Mouse (Mus musculus) stomach, embryonic 14.5 days (tissue): ENCODE data around the gene Mcl1. TPM values are rescaled to one million over a fixed set of nuclear protein-coding genes. Genes with fewer than 3 reads are reported as not detected.
A peak's percentile ranks its signal among the peaks of the same experiment; 100 is the strongest.

Experiments
- ATAC-seq: fragments of 200-750 bp; cut with Nextera tagmentation; 2 replicates; pipeline ENCODE4 v1.8.0; 2017; ENCODE audit warnings: low read depth, moderate TSS enrichment; ENCODE audit not compliant: insufficient number of reproducible peaks, insufficient read depth, low FRiP score
- H3K27ac ChIP-seq: fragments of 300-500 bp; sonication (generic); 2 replicates; pipeline ENCODE4 v1.5.1; 2014; ENCODE audit warnings: mild to moderate bottlenecking, low read length, moderate library complexity, mixed read lengths
- H3K27me3 ChIP-seq: fragments of 300-500 bp; sonication (generic); 2 replicates; pipeline ENCODE4 v1.6.1; 2014; ENCODE audit warnings: low read length, control low read depth, mixed read lengths; ENCODE audit not compliant: control insufficient read depth, insufficient read depth
- H3K36me3 ChIP-seq: fragments of 300-500 bp; sonication (generic); 2 replicates; pipeline ENCODE4 v1.6.1; 2014; ENCODE audit warnings: mild to moderate bottlenecking, control low read depth, low read length, moderate library complexity, mixed read lengths; ENCODE audit not compliant: control insufficient read depth, insufficient read depth
- H3K4me1 ChIP-seq: fragments of 300-500 bp; sonication (generic); 2 replicates; pipeline ENCODE4 v1.6.1; 2014; ENCODE audit warnings: low read length, control low read depth, mixed read lengths; ENCODE audit not compliant: control insufficient read depth, insufficient read depth
- H3K4me2 ChIP-seq: fragments of 300-500 bp; sonication (generic); replicated peaks from 2 replicates; pipeline ENCODE4 v1.6.1; 2014; ENCODE audit warnings: low read depth, low read length, control low read depth
- H3K4me3 ChIP-seq: fragments of 300-500 bp; sonication (generic); 2 replicates; pipeline ENCODE4 v1.5.1; 2014; ENCODE audit warnings: low read depth, low read length, control low read depth
- H3K9ac ChIP-seq: fragments of 300-500 bp; sonication (generic); replicated peaks from 2 replicates; pipeline ENCODE4 v1.6.1; 2014; ENCODE audit warnings: low read depth, mild to moderate bottlenecking, control low read depth, low read length, moderate library complexity, mixed read lengths
- H3K9me3 ChIP-seq: fragments of 300-500 bp; sonication (generic); 2 replicates; pipeline ENCODE4 v1.6.1; 2016; ENCODE audit warnings: low read depth, low read length, control low read depth; ENCODE audit not compliant: control insufficient read depth
- WGBS: fragments of 180-500 bp; shearing (Covaris S2); extraction: QIAGEN DNeasy Blood & Tissue Kit; methylation state at CpG from one replicate; pipeline ENCODE4 v1.1.7; 2014; 5-methylcytosine and 5-hydroxymethylcytosine counted together
- polyA plus RNA-seq: library from polyadenylated mRNA; unstranded; fragments of >200 nt; fragmentation: Nextera tagmentation; extraction: Ambion mirVana; gene quantifications from 2 replicates; pipeline ENCODE4 v1.2.1, GENCODE M21; 2014

Mcl1 gene
- polyA plus RNA-seq, 1 experiment from 2014 or later: 47.0 TPM

DNA sequence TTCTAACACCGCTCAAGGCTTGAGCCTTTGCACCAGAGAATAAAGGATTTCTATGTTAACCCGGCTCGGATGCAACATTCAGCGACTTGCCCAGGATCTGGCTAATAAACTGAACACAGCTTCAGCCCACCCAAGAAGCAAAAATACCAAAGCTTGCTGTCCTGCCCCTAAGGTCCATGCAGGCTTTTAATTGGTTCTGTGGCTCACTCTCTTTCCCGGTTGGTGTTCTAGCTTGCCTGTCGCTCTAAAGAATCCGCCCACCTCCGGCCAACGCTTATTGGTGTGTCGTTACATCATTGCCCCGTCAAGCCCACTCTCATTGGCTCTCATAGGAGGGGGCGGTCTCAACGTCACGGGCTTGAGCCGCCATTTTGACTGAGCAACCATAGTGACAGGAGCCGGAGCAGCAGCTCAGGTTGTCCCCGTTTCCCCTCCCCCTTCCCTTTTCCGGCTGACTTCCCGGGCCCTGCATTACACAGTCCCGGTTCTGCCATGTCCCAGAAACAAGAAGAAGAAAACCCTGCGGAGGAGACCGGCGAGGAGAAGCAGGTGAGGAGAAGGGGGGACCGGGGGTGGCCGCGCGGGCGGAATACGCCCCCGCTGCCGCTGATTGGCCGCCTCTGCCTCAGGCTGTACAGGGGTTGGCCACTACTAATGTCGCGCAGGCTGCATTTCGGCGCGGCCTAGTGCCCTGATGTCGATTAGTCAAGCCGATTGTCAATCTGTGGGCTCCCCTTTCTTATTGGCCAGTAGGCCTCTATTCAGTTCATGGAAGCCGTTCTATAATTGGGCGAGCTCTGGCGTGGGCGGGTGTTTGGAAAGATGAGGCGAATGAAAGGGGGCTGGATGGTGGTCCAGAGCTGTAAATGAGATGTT is 33.7 kb upstream of the Mcl1 start, which contains the start of gene Ensa:
Gene Ensa, plus strand, starts transcription at position 366 of the 876 bp plus-strand sequence.
- under 1% methylated on average over 44 of the region's 44 CpGs for WGBS
- H3K4me3 ChIP-seq: peak within 1 kb of the TSS; percentile 57
- ATAC-seq: peak; percentile 98
- peak within 1 kb of the TSS; percentile 70 for H3K4me2 ChIP-seq
- peak within 1 kb of the TSS; percentile 40; the same call in 1 of the 2 replicates for H3K9ac ChIP-seq
- no peaks in the 10 kb centered on the region for H3K9me3 ChIP-seq
- H3K27ac ChIP-seq: peak within 1 kb of the TSS; percentile 76
- peaks cover 32% of the 10 kb centered on the region for H3K36me3 ChIP-seq
- peaks cover 5% of the 10 kb centered on the region; the same call in 1 of the 2 replicates for H3K4me1 ChIP-seq
- no peaks in the 10 kb centered on the region for H3K27me3 ChIP-seq

DNA sequence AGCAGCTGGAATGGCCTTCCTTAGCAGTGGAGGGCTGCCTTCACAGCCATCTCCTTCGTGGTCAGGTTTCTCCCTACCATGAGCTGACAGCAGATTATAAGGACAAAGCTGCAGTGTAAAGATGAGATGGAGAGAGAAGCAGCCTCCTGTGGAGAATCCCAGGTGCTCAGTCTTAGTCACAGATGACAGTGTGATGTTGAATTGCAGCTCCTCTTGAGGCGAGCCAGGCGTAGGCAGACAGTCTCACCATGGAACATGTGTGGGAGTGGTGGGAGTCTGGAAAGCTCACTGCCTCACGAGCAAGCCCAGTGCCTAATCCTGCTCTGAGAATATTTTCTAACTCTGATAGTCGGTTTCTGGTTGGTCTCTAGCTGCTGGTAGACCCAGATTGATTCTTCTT is 30.8 kb upstream of the Mcl1 start:
- no peak for ATAC-seq
- Histone ChIP-seq H3K36me3 (peaks cover 57% of the 10 kb centered on the region), H3K9ac (no peak overlapping the region), H3K27ac (no peak overlapping the region), H3K4me2 (no peak overlapping the region), H3K4me1 (peaks cover 5% of the 10 kb centered on the region; the same call in 1 of the 2 replicates), H3K4me3 (no peak overlapping the region), H3K9me3 (no peaks in the 10 kb centered on the region), H3K27me3 (no peaks in the 10 kb centered on the region)
- WGBS: 84% methylated on average over 5 of the region's 5 CpGs

- Histone ChIP-seq H3K36me3 (peaks cover 70% of the 10 kb centered on the region), H3K4me2 (no peak overlapping the region), H3K9me3 (no peaks in the 10 kb centered on the region), H3K27me3 (no peaks in the 10 kb centered on the region), H3K27ac (no peak overlapping the region), H3K9ac (no peak overlapping the region), H3K4me3 (no peak overlapping the region), H3K4me1 (0 out of 2 replicates have a peak, but pooled peaks cover 2% of the 10 kb centered on the region)
- no peak for ATAC-seq
- WGBS: 82% methylated on average over 4 of the region's 4 CpGs
These were observed 28.8 kb upstream of the Mcl1 start for GRCm38 (mm10) chr3:95629755-95630154.

DNA sequence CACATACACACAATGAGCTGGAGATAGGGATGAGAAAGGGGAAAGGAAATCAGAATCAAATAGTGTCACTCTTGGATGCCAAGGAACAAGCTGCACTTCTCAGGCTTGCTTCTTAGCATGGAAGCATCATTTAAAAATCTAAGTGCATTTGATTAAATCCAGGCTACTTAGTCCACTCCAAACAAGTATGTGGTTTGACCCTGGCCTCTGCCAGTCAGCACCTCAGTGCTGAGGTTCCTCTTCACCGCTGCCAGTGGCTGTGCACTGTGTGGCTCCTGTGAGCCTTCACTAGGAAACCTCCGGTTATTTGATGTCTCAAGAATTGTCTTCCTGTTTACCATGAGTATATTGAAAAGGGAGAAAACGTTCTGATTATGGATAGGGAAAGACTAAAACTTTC is 27.7 kb upstream of the Mcl1 start:
- no peak overlapping the region for H3K4me3 ChIP-seq
- H3K4me2 ChIP-seq: no peak overlapping the region
- WGBS: 78% methylated on average over 3 of the region's 3 CpGs
- 0 out of 2 replicates have a peak, but pooled peaks cover 2% of the 10 kb centered on the region for H3K4me1 ChIP-seq
- no peaks in the 10 kb centered on the region for H3K9me3 ChIP-seq
- no peak overlapping the region for H3K27ac ChIP-seq
- H3K27me3 ChIP-seq: no peaks in the 10 kb centered on the region
- peaks cover 78% of the 10 kb centered on the region for H3K36me3 ChIP-seq
- no peak for ATAC-seq
- H3K9ac ChIP-seq: no peak overlapping the region

DNA sequence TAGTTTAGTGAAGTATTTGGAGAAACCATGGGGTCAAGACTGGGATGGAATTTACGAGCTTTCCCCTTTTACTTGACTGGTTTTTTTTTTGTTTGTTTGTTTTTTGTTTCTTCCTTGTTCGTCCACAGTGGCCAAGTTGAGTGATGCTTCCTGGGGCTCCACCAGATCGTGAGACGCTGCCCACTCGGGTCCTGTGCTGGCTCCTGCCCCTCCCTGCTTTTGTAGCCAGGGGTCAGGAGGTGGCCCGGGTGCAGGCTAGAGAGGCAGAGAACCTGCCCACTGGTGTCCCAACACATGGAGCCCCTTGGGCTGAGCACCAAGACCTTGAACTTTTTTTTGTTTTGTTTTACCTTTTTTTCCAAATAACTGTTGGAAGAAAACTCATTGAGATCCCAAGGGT is 27.3 kb upstream of the Mcl1 start:
- H3K4me1 ChIP-seq: no peaks in the 10 kb centered on the region
- no peak overlapping the region for H3K4me3 ChIP-seq
- no peak overlapping the region for H3K9ac ChIP-seq
- H3K27me3 ChIP-seq: no peaks in the 10 kb centered on the region
- peaks cover 79% of the 10 kb centered on the region for H3K36me3 ChIP-seq
- H3K9me3 ChIP-seq: no peaks in the 10 kb centered on the region
- ATAC-seq: no peak
- WGBS: 71% methylated on average over 6 of the region's 6 CpGs
- no peak overlapping the region for H3K4me2 ChIP-seq
- H3K27ac ChIP-seq: no peak overlapping the region

GRCm38 (mm10) chr3:95632648-95633588 is 25.7 kb upstream of the Mcl1 start:
- Histone ChIP-seq H3K9ac (no peak overlapping the region), H3K27ac (no peak overlapping the region), H3K4me2 (no peak overlapping the region), H3K4me1 (no peaks in the 10 kb centered on the region), H3K9me3 (no peaks in the 10 kb centered on the region), H3K4me3 (no peak overlapping the region), H3K36me3 (peaks cover 72% of the 10 kb centered on the region), H3K27me3 (no peaks in the 10 kb centered on the region)
- 68% methylated on average over 12 of the region's 12 CpGs for WGBS
- no peak for ATAC-seq

DNA sequence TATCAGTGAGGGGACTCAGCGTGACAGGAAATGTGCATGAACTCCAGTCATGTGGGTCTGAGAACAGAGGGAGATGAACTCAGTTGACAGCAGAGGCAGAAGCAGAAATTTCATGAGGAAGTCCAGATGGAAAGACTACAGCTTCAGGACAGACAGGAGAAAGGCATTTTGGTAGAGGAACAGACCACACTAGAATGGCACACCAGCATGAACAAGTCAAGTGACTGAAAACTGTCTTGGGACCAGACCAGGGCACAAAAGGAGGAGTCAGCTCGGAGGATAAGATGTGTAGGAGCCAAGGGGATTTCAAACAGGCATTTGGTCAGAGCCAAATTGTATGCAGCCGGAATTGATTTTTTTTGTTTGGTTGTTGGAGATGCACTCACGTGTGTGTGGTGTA is 23.0 kb upstream of the Mcl1 start:
- Histone ChIP-seq H3K27me3 (no peaks in the 10 kb centered on the region), H3K9me3 (no peaks in the 10 kb centered on the region), H3K4me3 (no peak overlapping the region), H3K36me3 (peaks cover 47% of the 10 kb centered on the region), H3K4me1 (no peaks in the 10 kb centered on the region), H3K4me2 (no peak overlapping the region), H3K27ac (no peak overlapping the region), H3K9ac (no peak overlapping the region)
- WGBS: 52% methylated on average over 4 of the region's 4 CpGs
- no peak for ATAC-seq

- no peaks in the 10 kb centered on the region for H3K9me3 ChIP-seq
- no peak overlapping the region for H3K9ac ChIP-seq
- H3K36me3 ChIP-seq: peaks cover 43% of the 10 kb centered on the region
- H3K27ac ChIP-seq: no peak overlapping the region
- H3K27me3 ChIP-seq: no peaks in the 10 kb centered on the region
- H3K4me3 ChIP-seq: no peak overlapping the region
- no peaks in the 10 kb centered on the region for H3K4me1 ChIP-seq
- ATAC-seq: no peak
- WGBS: 61% methylated on average over 4 of the region's 4 CpGs
- no peak overlapping the region for H3K4me2 ChIP-seq
These were observed 22.5 kb upstream of the Mcl1 start for GRCm38 (mm10) chr3:95636072-95636471.
